Mouse (Mus musculus): ENCODE results near the gene Esm1.
"Not testable (repeated sequence)": the region's sequence is repeated elsewhere in the genome, so short reads cannot be mapped to it uniquely, and the experiment has no call there.

Esm1 gene

GRCm38 (mm10) chr13:113227666-113228463 is 18.4 kb downstream of the Esm1 start:
- peak; percentile 65 for DNase-seq (ENCODE audit: low read depth)

DNA sequence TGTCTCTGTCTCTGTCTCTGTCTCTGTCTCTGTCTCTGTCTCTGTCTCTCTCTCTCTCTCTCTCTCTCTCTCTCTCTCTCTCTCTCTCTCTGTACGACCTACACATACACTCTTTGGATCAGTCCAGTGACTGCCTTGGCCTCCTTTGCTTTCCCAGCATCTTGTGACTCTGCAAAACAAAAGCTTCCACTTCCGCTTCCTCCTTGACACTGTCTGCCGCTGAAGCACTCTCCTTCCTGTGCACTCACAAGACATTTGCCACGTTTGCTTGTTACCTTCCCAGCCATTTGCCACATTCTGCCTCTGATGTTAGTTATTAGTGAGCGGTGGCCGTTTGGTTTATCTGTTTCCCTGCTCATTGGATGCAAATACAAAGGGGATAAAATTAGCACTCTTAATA is 32.7 kb downstream of the Esm1 start:
- DNase-seq (ENCODE audit: low read depth), result peak; percentile 61

DNA sequence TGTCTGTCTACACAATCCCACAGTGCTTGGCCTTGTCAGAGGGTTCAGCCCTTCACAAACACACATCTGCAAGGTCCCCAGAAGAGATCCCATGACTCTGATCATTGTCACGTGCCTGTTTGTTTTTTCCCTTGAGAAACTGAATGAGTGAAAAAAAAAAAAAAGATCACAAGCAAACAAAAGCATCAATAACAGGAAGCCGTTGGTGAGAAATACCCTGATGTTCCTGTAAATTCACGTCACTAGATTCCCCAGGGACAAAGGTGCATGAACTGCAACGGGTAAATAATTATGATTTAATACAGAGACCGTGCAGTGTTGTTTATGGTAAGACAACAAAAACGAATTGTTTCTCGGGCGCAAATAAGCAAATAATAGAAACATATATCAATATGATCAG is 35.6 kb downstream of the Esm1 start:
- DNase-seq (ENCODE audit: low read depth), result peak; percentile 73

- not testable (repeated sequence) for DNase-seq (ENCODE audit: low read depth)
Observed at GRCm38 (mm10) chr13:113252580-113252979, 43.1 kb downstream of the Esm1 start.

GRCm38 (mm10) chr13:113256766-113257165 is 47.3 kb downstream of the Esm1 start:
- no peak for DNase-seq (ENCODE audit: low read depth)

DNA sequence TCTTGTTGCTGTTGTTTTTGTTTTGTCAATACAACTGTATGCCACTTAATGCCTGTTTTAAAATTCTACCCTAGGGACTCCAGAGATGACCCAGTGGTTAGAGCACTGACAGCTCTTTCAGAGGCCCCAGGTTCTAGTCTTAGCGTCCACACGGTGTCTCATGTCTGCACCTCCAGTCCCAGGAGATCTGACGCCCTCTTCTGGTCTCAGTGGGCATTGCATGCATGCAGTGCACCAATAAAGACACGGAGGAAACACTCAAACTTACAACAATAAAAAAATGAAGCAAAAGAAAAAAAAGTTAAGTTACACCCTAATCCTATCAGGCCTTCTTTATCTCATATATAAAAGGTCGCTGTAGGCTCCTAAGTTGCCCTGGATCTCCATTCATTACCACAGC is 47.7 kb downstream of the Esm1 start:
- DNase-seq (ENCODE audit: low read depth), result peak; percentile 54

GRCm38 (mm10) chr13:113259237-113259636 is 49.8 kb downstream of the Esm1 start:
- no peak for DNase-seq (ENCODE audit: low read depth)

DNA sequence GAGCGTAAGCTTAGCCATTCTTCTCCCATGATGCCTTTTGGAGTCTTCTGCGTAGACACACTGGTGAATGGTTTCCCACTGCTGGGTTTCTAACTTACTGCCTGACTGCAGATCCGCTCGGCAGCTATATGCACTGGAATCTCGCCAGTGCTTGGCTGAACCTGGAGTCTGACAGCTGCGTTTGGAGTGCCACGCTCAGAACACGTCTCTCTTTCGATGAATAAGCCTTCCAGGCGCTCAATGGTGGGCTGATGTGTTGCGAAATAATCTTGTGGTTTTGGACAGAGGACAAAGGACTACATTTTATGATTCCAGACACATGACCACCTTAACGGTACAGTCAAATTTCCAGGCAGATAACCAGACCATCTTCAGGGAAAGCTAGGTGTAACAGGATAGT is 53.4 kb downstream of the Esm1 start:
- no peak for DNase-seq (ENCODE audit: low read depth)

DNA sequence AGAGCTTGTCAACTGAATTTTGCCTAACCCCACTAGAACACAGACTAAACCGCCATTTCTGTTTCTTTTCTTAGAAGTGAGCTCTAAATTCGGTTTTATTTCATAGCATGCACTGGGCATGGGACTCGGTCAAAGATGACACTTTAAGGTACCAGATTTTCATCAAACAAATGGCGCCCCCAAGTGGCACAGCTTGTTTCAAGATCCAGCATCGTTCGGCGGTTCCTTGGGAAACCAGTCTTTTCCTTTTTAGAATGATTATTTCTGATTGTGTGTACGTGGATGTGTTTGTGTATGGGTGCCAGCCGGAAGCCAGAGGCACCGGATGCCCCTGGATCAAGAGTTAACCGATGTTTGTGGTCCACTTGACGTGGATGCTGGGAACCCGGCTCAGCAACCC is 55.8 kb downstream of the Esm1 start:
- peak; percentile 81 for DNase-seq (ENCODE audit: low read depth)

DNA sequence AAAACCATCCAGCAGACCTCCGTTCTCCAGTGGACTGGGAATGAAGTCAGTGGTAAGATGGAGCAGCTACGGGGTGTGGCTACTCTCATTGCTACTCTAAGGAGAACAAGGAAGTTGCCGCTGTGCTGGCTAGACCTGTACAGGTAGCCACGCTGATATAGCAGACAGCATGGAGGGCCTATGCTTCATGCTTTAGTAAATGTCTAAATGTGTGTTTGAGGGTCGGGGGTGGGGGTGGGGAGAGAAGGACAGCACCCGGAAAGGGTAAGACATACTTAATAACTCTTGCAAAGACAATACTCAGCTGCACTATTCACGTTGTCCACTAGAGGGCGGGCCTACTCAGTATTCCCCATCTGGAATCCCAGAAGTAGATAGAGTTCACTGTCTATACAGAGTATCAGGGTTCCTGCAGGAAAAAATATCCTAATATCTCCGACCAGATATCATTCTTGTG is 57.1 kb downstream of the Esm1 start:
- DNase-seq (ENCODE audit: low read depth), result peak; percentile 88

GRCm38 (mm10) chr13:113267204-113267603 is 57.7 kb downstream of the Esm1 start:
- no peak for DNase-seq (ENCODE audit: low read depth)

All from induced T-regulatory cell, adult 2 months (primary cell).